Mouse (Mus musculus) heart, postnatal 0 days (tissue): Measurements from ENCODE around the gene Lix1.

Source experiments
- CTCF ChIP-seq: IDR thresholded peaks from 2 replicates; pipeline ENCODE4 v1.5.1; 2016; ENCODE audit warnings: antibody characterized with exemption, control low read depth, low read depth
- EP300 ChIP-seq: IDR thresholded peaks from 2 replicates; pipeline ENCODE4 v1.6.1; 2016; ENCODE audit warnings: antibody characterized with exemption, low read depth

DNA sequence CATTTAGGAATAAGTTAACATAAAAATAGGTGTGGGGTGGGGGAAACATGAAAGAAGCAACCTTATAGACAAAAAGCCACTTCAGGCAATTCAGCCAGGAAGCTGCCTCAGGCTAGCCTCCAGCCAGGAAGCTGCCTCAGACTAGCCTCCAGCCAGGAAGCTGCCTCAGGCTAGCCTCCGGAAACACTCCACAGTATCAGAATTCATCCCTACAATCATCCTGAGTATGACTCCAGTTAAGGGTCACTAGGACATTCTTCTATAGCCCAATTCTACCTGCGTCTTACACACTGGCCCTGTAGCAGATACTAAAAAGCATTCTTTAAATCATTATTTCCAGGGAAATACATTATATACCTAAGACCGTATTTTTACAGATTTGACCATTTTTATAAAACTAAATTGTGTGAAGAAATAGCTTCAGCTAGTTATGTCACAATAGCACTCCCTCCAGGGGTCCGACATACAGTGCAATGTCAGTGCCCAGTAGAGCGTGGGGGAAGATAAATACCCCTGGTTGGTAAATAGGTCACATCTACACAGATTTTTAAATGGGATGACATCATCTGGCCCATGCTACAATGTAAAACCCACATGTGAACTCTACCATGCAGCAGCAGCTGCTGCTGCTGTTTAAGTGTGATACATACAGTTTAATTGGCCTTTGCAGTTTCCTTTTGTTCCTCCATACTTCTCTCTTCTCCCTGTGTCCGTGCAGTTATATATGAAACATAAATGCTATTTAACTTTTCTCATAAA, 6.4 kb downstream of the Lix1 start:
- TF ChIP-seq CTCF = no peak
- no peak for TF ChIP-seq EP300
